Mouse (Mus musculus): ENCODE measurements around the gene Eddm3b. TPM values are rescaled to one million over a fixed set of nuclear protein-coding genes. Genes with fewer than 3 reads are reported as not detected.

Gene Eddm3b
- polyA plus RNA-seq, 1 experiment from 2014 or later: not detected

DNA sequence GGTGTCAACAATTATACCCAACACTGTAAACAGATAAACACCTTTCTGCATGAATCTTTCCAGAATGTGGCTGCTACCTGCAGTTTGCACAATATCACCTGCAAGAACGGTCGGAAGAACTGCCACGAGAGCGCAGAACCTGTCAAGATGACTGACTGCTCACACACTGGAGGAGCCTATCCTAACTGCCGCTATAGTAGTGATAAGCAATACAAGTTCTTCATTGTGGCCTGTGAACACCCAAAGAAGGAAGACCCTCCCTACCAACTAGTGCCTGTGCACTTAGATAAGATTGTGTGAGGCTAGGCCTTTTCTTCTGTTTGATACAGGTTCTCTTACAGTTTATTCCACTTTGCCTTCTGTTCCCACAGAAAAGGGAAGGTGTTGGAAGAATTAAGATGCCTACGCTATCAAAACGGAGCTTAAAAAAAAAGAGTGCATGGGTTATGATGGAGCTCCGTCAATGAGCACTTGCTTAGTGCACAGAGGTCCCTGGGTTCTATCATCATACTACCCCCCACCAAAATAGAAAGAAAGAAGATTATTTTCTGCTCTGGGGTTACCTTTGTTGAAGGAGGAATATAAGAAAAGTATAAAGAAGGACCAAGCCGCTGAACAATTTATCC lies 16.2 kb downstream of the Eddm3b start:
- H3K27me3 ChIP-seq (ENCODE audit: control insufficient read depth, insufficient read depth, low read length): no peaks in the 10 kb centered on the region
- DNase-seq (ENCODE audit: low spot score) (no peak), ATAC-seq (ENCODE audit: low FRiP score, low TSS enrichment) (no peak)
- H3K27ac ChIP-seq (replicated peaks): no peak overlapping the region
- H3K9me3 ChIP-seq (ENCODE audit: control insufficient read depth, low read length): no peaks in the 10 kb centered on the region
- no peak overlapping the region for H3K4me3 ChIP-seq (ENCODE audit: low read depth, low read length)
- no peaks in the 10 kb centered on the region for H3K4me1 ChIP-seq (replicated peaks; ENCODE audit: control insufficient read depth, insufficient read depth)
- TF ChIP-seq EP300 (optimal IDR thresholded peaks at IDR 0.05) (no peak), CTCF (IDR thresholded peaks at IDR 0.05; ENCODE audit: low read depth) (no peak)
- no peak overlapping the region for H3K9ac ChIP-seq (ENCODE audit: low read length)
- H3K36me3 ChIP-seq (ENCODE audit: control insufficient read depth, insufficient read depth, low read length): no peaks in the 10 kb centered on the region
- H3K4me2 ChIP-seq (replicated peaks; ENCODE audit: low read depth): no peak overlapping the region
- 65% methylated on average over 9 of the region's 9 CpGs for WGBS

DNA sequence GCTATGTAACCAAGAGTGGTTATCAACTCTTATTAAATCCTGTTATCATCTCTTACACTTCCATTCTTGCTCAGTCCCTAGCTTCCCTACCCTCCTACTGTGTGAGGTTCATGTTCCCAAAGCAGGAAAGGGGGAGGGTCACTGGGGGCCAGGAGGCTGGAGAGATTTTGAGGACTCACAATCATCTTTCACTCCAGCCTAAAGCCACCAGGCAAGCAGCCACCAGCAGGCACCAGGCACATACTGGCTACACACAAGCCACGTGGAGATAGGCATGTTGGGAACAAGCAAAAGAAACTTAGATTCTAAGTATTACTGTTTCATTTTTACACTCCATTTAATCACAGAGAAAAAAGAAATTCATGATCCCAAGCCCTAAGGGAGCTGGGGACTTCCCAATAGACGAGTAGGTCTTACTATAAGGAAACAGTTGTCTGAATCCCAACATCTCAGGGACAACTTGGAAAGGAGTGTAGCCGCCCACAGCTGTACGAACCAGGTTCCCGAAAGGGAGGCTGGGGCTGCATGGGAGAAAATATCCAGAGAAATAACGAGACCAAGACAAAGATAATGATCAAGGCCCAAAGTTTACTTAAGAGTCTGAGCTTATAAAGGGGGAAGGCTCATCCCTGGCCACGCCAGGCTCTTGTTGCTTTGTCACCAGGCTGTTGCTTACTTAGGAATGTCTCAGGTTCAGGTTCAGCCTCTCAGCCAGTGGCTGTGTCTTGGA lies 17.0 kb downstream of the Eddm3b start:
- Histone ChIP-seq H3K27me3 (ENCODE audit: control insufficient read depth, insufficient read depth, low read length) (no peaks in the 10 kb centered on the region), H3K9ac (ENCODE audit: low read length) (no peak overlapping the region), H3K36me3 (ENCODE audit: control insufficient read depth, insufficient read depth, low read length) (no peaks in the 10 kb centered on the region), H3K4me3 (ENCODE audit: low read depth, low read length) (no peak overlapping the region), H3K4me2 (replicated peaks; ENCODE audit: low read depth) (no peak overlapping the region), H3K9me3 (ENCODE audit: control insufficient read depth, low read length) (no peaks in the 10 kb centered on the region), H3K27ac (replicated peaks) (no peak overlapping the region), H3K4me1 (replicated peaks; ENCODE audit: control insufficient read depth, insufficient read depth) (no peaks in the 10 kb centered on the region)
- WGBS: 73% methylated on average over 7 of the region's 7 CpGs
- DNase-seq (ENCODE audit: low spot score) (no peak), ATAC-seq (ENCODE audit: low FRiP score, low TSS enrichment) (no peak; the same call in 1 of the 2 replicates)
- TF ChIP-seq CTCF (IDR thresholded peaks at IDR 0.05; ENCODE audit: low read depth): no peak
- no peak for TF ChIP-seq EP300 (optimal IDR thresholded peaks at IDR 0.05)

DNA sequence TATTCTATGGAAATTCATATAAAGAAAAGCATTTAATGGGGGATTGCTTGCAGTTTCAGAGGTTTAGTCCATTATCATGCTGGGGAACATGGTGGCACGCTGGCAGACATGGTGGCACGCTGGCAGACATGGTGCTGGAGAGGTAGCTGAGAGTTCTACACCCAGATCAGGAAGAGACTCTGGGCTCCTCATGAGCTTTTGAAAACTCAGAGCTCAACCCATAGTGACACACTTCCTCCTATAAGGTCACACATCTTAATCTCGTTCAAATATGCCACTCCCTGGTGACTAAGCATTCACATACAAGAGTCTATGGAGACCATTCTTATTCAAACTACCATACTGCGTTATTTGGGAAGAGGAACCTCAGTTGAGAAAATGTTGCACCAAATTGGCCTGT lies 18.1 kb downstream of the Eddm3b start:
- Histone ChIP-seq H3K9ac (ENCODE audit: low read length) (no peak overlapping the region), H3K27ac (replicated peaks) (no peak overlapping the region), H3K27me3 (ENCODE audit: control insufficient read depth, insufficient read depth, low read length) (no peaks in the 10 kb centered on the region), H3K9me3 (ENCODE audit: control insufficient read depth, low read length) (no peaks in the 10 kb centered on the region), H3K4me2 (replicated peaks; ENCODE audit: low read depth) (no peak overlapping the region), H3K36me3 (ENCODE audit: control insufficient read depth, insufficient read depth, low read length) (no peaks in the 10 kb centered on the region), H3K4me3 (ENCODE audit: low read depth, low read length) (no peak overlapping the region), H3K4me1 (replicated peaks; ENCODE audit: control insufficient read depth, insufficient read depth) (no peaks in the 10 kb centered on the region)
- WGBS: 72% methylated on average over 4 of the region's 4 CpGs
- TF ChIP-seq EP300 (optimal IDR thresholded peaks at IDR 0.05) (no peak), CTCF (IDR thresholded peaks at IDR 0.05; ENCODE audit: low read depth) (no peak)
- ATAC-seq (ENCODE audit: low FRiP score, low TSS enrichment) (peak; percentile 96), DNase-seq (ENCODE audit: low spot score) (no peak)

DNA sequence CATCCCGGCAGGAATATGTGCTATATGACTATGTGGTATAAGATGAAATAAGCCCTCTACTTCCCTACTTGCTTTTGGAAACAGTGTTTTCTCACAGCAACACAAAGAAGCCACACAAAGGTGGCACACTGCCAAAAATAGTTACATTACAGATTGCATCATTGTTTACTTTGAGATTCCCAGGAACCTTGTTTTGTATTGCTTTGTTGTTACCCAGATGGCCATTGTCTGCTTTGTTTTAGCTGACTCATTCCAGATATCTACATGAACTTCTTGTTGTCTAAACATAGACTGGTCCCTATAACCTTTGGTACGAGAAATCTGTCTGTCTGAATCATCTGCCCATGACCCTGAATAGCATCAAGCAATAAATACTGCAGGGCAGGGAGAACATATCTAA lies 26.1 kb downstream of the Eddm3b start:
- no peak for ATAC-seq (ENCODE audit: low FRiP score, low TSS enrichment)
- H3K9ac ChIP-seq (ENCODE audit: low read length): no peak overlapping the region
- DNase-seq (ENCODE audit: low spot score): no peak
- no peak overlapping the region for H3K27ac ChIP-seq (replicated peaks)
- TF ChIP-seq CTCF (IDR thresholded peaks at IDR 0.05; ENCODE audit: low read depth): no peak
- TF ChIP-seq EP300 (optimal IDR thresholded peaks at IDR 0.05): no peak
- no peaks in the 10 kb centered on the region for H3K27me3 ChIP-seq (ENCODE audit: control insufficient read depth, insufficient read depth, low read length)
- H3K4me1 ChIP-seq (replicated peaks; ENCODE audit: control insufficient read depth, insufficient read depth): no peaks in the 10 kb centered on the region
- 52% methylated on average over 2 of the region's 2 CpGs for WGBS
- no peaks in the 10 kb centered on the region for H3K9me3 ChIP-seq (ENCODE audit: control insufficient read depth, low read length)
- H3K4me3 ChIP-seq (ENCODE audit: low read depth, low read length): no peak overlapping the region
- no peak overlapping the region for H3K4me2 ChIP-seq (replicated peaks; ENCODE audit: low read depth)
- no peaks in the 10 kb centered on the region for H3K36me3 ChIP-seq (ENCODE audit: control insufficient read depth, insufficient read depth, low read length)

DNA sequence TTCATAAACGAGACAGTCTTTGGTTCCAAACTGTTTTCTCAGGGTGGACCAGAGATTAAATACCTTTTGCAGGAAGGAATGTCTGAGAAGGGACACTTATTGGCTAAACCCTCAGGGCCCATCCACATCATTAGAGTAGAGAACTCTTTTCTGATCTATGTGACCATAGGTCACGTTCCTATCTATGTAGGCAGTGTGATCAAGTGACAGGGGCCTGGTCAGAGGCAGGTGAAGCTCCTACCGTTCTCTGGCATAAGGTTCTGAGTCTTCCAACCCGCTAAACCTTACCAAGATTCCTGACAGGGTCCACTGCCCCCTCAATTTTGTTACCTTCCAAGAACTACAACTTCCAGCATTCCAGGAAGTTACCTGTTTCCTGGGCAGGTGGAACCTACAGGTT lies 27.9 kb downstream of the Eddm3b start:
- no peaks in the 10 kb centered on the region for H3K4me1 ChIP-seq (replicated peaks; ENCODE audit: control insufficient read depth, insufficient read depth)
- TF ChIP-seq CTCF (IDR thresholded peaks at IDR 0.05; ENCODE audit: low read depth) (no peak), EP300 (optimal IDR thresholded peaks at IDR 0.05) (no peak)
- no peak for DNase-seq (ENCODE audit: low spot score)
- H3K9ac ChIP-seq (ENCODE audit: low read length): no peak overlapping the region
- ATAC-seq (ENCODE audit: low FRiP score, low TSS enrichment): no peak
- no peaks in the 10 kb centered on the region for H3K9me3 ChIP-seq (ENCODE audit: control insufficient read depth, low read length)
- H3K4me2 ChIP-seq (replicated peaks; ENCODE audit: low read depth): no peak overlapping the region
- H3K27ac ChIP-seq (replicated peaks): no peak overlapping the region
- no peaks in the 10 kb centered on the region for H3K27me3 ChIP-seq (ENCODE audit: control insufficient read depth, insufficient read depth, low read length)
- H3K36me3 ChIP-seq (ENCODE audit: control insufficient read depth, insufficient read depth, low read length): no peaks in the 10 kb centered on the region
- 88% methylated on average over 4 of the region's 4 CpGs for WGBS
- no peak overlapping the region for H3K4me3 ChIP-seq (ENCODE audit: low read depth, low read length)

DNA sequence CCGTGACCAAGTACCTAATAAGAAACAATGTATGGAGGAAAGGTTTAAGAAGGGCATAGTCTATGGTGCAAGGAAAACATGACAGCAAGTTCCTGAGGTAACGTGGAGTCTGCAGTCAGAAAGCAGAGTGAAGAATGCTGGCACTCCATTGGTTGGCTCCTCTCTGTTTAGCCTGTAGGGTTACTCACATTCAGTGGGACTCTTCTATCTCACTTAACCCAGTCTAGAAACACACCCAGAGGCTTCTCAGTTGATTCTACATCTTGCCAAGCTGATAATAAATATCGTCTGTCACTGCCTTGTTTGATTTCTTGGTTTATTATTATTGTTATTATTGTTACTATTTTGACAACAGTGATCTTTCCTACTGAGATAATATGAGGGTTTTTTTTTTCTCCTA lies 28.3 kb downstream of the Eddm3b start:
- Histone ChIP-seq H3K27ac (replicated peaks) (no peak overlapping the region), H3K9me3 (ENCODE audit: control insufficient read depth, low read length) (no peaks in the 10 kb centered on the region), H3K36me3 (ENCODE audit: control insufficient read depth, insufficient read depth, low read length) (no peaks in the 10 kb centered on the region), H3K4me3 (ENCODE audit: low read depth, low read length) (no peak overlapping the region), H3K9ac (ENCODE audit: low read length) (no peak overlapping the region), H3K4me1 (replicated peaks; ENCODE audit: control insufficient read depth, insufficient read depth) (no peaks in the 10 kb centered on the region), H3K27me3 (ENCODE audit: control insufficient read depth, insufficient read depth, low read length) (no peaks in the 10 kb centered on the region), H3K4me2 (replicated peaks; ENCODE audit: low read depth) (no peak overlapping the region)
- no peak for ATAC-seq (ENCODE audit: low FRiP score, low TSS enrichment)
- TF ChIP-seq CTCF (IDR thresholded peaks at IDR 0.05; ENCODE audit: low read depth) (no peak), EP300 (optimal IDR thresholded peaks at IDR 0.05) (no peak)
- WGBS: 70% methylated on average over 3 of the region's 3 CpGs
- DNase-seq (ENCODE audit: low spot score): no peak
